Mouse (Mus musculus) gastrocnemius, adult 18-20 months (tissue): Measurements from ENCODE around the gene Batf3. TPM values are rescaled to one million over a fixed set of nuclear protein-coding genes. Genes with fewer than 3 reads are reported as not detected.

Experiments
- DNase-seq: peaks from one replicate; pipeline ENCODE4 v3.0.0; 2021; ENCODE audit warnings: low spot score
- total RNA-seq, 2 experiments: library from RNA; stranded (reverse); gene quantifications; 2 replicates each; pipeline ENCODE4 v1.2.3; 2021

Batf3 gene
- total RNA-seq, 2 experiments from 2014 or later: not detected

DNA sequence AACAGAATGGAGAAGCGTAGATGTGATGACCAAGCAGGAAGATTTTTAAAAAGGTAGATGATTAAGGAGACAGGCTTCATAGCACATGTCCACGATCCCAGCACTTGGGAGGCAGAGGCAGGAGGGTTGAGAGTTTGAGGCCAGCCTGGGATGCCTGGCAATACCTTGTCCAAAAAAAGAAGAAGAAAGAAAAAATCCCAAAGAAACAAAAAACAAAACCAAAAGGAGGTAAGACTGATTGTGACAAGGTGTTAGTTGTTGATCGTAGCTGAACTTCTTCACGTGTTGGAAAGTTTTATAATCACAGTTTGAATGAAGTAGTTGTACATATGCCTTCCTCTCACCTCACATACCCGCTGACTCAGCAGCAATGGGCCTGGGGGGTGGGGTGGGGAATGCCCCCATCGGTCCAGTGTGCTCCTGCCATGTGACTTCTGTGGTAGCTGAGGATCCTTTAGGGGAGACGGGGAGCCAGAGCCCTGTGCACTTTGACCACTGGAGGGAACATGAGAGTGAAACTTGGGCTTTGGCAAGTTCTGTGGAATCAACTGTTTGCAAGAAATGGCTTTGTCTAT is 11.3 kb upstream of the Batf3 start:
- no peak for DNase-seq

DNA sequence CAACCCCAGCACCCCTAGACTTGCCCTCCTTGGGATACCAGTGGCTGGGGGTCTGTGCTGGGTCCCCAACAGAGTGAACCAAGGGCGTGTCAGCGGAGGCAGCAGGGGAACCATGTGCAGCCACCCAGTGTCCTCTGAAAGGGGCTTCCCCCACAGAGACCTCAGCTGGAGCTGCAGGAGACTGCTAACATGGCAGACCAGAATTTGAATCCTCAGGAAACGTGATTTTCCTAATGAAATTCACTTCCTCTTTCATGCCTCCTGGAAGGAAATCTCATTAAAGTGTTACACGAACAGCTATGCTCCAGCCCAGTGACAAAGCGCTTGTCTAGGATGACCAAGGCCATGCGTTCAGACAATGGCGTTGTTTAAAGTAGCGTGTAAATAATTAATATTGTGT is 10.7 kb upstream of the Batf3 start:
- no peak for DNase-seq

DNA sequence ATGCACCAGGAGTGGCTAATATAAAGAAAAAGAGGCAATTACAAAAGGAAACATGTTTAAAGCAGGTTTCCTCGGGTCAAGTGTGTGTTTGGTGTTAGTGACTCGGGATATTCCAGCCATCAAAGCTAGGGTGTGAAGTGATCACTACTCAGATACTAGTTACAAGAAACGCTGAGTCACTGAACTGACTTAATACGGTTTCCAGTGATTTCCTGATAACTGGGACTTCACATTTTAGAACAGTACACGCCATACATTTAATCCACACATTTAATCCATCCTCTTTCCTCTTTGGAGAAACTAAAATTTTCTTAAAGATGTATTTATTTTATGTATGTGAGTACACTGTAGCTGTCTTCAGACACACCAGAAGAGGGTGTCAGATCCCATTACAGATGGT is 9.7 kb upstream of the Batf3 start:
- DNase-seq: no peak

DNA sequence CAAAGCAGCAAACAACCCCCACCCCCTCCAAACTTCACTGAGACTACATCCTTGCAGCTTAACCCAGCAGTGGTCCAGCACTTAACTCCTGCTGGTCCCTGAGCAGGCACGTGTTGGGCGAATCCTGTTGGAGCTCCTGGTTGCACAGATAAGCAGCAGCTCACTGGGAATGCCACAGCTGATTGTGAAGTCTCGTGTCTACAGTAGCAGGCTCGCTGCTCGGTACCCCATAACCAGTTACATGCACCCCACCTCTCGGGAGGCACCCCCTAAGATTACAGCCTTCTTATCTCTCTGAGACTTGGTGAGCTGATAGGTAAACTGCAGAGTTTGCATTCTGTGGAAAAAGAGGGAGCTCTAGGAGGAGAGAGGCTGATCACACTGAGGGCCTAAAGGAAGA is 8.3 kb upstream of the Batf3 start:
- no peak for DNase-seq

DNA sequence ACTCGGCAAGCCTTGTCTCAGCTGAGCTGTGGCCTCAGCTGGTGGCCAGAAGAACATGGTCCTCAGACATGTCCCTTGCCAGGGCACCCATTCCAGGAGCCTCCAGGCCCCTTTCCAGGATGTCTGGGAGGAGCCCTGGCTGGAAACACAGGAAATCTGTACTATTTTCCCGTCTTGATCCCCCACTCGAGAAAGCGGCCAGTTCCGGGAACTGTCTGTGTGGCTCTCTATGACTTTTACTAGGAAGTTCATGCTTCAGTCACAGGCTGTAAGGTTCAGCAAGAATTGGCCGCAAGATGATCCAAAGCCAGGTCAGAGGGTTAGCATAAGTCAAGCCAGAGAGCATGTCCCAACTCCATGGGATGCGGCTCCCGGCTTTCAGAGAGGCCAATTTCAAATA is 5.6 kb upstream of the Batf3 start:
- no peak for DNase-seq

DNA sequence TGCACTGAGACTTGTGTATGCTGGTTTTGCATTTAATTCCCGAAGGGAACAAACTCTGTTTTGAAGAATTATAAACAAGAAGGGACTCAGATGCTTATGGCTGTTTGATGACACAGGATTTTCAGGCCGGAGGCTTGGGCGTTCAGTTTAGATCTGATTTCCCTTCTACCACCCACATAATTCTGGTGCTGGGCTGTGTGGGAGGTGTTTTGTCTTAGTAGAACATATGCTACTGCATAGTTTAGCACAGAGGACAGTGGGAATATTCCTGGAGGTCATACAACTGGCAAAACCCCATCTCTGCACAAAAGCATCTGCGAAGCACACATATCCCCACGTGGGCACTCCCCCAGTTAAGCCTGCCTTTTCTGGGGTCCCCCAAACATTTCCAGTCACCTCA is 4.1 kb upstream of the Batf3 start:
- DNase-seq: no peak

DNA sequence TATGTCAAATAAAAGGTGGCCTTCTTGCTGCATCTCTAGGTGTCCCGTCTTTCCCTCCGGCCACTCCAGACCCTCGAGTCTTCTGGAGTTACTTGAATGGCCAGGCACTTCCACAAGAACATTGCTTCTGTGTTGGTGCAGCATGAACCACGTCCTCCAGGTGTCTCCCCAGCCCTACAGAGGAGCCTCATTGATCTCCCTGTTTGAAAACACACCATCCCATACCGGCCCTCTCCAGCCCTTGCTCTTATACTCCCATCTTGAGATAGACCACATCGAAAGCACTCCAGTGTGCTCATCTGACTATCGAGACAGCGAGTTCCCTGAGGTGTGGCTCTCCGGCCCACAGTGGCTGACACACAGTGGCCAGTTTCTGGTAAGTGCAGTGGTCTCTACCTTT is 2.6 kb upstream of the Batf3 start:
- DNase-seq: no peak

DNA sequence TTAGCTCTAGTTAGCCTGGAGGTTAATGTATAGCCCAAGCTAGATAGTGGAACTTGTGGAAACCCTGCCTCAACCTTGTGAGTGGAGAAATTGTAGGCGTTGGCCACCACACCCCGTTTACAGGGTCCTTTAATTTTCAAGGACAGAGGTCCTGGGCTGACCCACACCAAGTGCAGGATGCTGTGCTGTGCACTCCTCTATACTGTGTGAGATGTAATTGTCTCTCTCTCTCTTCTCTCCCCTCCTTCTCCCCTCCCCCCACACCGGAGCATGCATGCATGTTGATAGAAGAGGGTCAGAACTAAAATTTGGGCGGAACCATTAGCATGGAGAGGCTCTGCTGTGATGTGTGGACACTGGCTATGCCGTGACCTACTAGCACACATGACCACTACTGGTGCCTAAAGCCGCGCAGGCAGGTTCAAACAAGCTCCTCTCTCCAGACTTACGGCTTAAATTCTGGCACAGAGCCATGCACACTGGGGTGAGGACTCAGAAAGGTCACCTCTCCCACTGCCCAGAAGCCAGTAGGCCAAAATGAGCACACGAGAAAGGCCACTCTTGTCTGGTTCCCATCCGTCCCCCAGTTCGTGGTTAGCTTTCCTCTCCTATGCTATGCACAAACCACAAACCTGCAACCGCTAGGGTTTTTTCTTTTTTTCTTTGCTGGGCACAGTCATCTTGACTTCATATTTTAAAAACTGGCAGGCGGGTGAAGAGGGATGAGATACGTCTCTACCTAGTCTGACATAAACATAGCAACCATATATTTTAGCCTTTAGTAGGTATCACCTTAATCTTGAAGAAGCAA is 571 bp upstream of the Batf3 start:
- no peak for DNase-seq

DNA sequence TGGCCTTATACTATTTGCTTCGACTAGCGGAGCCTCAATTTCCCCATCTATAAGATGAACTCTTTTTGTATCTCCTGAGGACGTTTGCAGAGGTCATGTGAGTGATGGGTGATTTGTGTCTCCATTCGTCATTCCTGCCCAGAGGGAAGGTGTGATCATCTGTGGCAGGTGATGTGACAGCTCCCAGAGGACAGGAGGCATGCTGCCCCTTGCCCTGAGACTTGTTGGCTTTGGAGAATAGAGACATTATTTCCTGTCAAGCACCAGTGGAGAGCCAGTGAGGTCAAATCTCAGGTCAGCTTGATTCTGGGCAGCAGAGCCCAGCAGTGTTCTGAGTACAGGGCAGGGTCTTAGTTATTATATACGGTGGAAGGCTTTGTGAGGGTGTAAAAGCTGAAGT is 1.5 kb downstream of the Batf3 start:
- DNase-seq: no peak

DNA sequence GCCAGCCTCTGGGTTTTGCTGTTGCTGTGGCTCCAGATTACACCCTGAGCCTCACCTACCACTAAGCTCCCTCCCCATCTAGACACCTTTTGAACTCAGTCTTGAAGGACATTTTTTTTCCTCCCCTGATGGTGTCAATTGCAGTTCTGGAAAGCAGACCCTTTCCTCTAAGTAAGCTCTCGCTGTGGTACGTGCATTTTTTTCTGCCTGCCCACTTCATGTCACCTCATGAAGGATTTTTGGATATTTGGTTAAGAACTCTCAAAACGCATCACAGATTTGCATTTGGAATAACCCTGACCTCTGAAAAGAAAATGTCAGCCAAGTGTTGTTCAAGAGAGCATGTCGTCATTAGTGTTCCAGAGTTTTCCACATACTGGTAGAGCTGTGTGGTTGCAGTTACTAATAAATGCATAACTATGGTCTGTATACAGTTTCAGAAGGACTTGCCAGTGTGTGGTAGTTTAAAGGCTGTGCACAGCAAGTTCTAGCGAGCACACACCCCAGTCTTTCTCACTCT is 2.2 kb downstream of the Batf3 start:
- no peak for DNase-seq

DNA sequence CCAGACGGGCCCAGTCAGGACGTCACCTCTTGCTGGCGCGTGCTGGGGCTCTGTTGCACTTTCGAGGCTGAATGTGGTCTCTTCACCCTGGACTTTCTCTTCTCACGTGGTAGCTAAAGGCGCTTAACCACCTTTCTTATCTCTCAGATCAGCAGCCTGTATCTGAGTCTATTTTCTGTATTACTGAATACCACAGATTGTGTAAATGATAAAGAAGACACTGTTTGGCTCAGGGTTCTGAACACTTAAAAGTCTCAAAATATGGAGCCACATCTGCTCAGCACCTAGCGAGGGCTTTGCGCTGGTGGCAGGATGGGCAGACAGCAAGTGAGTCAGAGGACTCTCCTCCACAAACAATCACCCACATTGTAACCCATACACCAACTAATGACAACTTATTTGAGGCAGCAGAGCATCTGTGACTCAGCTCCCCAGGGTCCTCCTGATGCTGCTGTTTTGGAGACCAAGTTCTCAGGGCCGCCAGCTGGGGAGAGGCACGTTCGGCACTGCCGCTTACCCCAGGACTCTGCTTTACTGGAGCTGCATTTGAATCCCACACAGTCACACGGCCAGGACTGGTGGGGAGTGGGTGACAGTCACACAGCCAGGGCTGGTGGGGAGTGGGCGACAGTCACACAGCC is 5.2 kb downstream of the Batf3 start:
- no peak for DNase-seq

DNA sequence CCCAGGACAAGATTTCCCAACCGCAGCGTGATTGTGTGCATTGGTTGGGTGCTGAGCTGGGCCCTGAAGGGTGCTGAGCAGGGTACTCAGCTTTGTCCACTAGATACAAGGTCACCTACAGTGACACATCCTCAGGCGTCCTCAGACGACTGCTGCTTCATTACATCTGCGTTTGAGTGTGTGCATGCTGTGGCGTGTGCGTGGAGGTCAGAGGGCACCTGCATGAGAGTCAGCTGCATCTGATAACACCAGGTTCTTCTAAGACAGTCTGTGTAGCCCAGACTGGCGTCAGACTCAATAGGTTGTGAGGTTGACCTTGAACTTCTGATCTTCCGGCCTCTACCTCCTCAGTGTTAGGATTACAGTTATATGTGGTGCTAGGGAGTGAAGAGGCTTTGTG is 7.6 kb downstream of the Batf3 start:
- DNase-seq: no peak

DNA sequence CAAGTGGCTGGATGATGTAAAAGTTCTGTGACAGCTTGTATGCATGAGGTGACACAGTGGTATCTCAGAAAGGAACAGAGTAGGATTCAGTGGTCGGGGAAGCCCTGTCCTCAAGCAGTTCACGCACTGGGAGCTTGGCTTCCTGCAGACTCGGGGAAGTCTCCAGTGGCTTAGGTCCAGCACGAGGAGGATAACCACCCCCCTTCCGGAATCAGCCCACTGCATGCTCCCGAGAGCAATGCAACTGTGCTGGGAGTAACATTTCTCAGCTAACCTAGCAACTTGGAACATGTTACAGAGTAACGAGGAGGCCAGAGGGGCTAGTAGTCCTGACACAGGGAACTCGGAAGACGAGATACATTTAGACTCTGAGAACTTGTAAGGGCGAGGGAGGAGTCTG is 9.7 kb downstream of the Batf3 start:
- DNase-seq: no peak

DNA sequence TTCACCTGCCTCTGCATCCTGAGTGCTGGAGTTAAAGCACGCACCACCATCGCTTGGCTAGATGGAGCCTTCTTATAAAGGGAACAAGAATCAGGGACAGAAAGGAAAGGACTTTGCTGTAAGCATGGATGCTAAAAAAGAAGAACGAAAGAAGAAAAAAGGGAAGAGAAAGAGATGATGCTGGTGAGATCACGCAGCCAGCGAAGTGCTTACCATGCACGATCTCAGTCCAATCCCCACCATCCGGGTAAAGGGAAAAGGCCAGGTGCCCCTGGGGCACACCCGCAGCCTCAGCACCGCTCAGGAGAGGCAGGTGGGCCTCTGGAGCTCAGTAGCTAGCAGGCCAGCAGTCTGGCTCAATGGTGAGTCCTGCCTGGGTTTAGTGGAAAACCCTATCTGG is 12.3 kb downstream of the Batf3 start:
- no peak for DNase-seq

DNA sequence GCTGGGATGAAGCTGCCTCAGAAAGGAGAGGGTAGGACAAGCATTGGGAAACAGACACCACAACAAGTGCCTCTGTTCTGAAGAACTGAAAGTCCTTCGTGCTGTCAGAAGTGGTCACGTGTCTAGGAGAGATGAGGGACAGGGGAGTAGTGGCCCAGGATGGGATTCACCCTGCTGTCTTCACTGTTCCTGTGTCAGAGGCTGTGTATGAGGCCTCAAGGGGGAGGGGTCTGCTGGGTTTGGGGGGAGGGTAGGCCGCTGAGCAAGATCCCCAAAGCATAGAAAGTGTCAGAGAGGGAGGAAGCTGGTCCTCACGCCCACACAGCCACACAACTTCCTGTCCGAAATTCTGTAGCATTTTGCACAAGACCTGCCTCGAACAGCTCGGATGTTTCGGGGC is 13.5 kb downstream of the Batf3 start:
- no peak for DNase-seq

DNA sequence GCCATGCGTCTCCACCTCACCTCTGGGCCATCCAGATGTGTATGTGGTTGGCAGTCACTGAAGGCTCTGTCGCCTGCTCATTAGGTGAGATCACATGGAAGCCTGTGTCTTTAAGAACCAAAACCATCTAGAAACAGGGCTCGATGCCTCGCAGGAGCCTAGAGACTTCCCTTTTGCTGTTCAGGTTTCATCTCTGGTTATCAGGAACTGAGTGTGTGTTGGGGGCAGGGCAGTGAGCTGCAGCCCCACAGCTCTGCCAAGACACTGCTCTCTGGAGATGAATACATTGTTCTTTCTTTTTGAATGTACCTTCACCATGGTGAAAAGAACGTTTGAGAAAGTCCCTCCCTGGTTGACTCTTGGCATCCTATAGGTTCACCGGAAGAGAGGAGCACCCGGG is 17.2 kb downstream of the Batf3 start:
- DNase-seq: no peak

DNA sequence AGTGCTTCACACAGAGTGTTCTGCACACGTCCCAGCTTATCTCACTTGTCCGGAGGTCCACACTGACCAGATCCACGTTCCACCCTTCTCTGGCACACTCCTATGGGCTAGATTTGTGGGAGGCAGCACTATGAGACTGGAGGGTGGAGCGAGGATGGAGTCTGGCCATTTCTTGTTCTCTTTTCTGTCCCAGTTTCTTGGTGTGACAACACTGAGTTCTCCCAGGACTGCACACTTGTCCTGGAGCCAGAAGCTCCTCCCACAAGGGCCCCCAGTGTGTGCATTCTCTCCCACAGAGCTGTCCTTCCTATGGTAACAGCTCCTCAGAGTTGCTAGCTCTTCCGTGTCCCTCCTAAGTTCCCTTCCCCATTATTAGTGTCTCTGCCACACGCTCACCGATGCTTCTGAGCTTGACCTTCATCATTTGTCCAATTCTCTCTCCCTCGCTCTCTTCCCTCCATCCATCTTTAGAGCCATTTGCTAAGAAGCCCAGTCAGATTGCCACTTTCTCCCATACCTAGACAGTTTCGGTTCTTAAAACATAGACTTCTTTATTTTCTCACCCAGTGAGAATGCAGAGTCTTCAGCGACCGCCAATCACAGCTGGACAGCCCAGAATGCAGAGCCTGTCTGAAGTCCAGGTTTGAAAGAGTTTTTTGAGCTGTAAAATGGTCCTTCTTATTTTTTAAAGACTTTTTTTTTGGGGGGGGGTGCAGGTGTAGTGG is 18.0 kb downstream of the Batf3 start:
- DNase-seq: peak; percentile 17

DNA sequence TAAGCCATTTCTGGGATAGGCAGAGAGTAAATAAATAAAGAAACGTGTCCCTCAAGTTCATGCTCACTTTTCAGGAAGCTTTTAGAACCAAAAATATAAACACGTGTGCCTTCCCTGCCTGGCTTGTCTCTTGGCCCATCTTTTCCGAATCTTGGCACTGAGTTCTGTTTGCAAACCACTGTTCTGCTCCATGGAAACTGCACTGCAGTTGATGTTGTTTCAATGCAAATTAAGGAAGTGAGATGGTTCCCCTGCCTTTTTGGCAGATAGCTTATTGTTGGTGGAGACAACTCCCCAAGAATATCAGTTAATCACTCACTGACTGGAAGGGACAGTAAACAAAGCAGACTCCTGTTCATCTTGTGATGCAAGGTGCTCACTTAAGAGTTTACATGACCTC is 25.1 kb downstream of the Batf3 start:
- peak; percentile 39 for DNase-seq

DNA sequence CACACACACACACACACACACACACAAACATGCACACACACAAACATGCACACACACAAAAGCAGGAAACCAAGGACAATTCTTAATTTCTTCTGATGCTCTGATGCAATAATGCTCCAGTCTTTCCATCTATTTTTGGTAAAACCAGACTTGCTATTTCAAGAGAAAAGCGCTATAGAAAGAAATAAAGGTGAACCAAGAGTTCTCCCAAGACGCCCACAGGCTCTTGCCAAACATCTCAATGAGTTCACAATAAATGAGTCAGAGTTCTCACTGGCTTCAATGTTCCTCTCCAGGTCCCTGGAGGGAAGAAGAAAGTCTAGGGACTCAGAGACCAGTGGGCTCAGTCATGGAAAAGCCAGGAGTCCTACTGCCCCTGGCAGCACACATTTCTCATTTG is 26.0 kb downstream of the Batf3 start:
- no peak for DNase-seq

DNA sequence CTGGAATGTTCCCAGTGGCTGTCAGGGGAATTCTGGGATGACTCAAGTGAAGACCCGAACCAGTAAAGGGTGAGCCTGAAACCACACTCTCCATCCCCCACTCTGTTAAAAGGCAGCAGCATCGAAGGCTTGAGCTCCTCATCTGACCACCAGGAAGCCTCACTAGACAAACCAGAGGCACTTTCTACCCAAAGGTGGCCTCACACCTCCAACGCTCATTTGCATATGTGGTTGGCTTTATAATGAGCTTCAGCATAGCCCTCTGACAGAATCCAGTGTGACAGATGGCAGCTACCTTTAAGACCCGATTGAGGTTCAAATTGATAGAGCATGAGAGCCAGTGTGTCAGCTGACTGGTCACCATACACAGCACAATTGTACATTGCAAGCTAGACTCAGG is 26.6 kb downstream of the Batf3 start:
- no peak for DNase-seq

DNA sequence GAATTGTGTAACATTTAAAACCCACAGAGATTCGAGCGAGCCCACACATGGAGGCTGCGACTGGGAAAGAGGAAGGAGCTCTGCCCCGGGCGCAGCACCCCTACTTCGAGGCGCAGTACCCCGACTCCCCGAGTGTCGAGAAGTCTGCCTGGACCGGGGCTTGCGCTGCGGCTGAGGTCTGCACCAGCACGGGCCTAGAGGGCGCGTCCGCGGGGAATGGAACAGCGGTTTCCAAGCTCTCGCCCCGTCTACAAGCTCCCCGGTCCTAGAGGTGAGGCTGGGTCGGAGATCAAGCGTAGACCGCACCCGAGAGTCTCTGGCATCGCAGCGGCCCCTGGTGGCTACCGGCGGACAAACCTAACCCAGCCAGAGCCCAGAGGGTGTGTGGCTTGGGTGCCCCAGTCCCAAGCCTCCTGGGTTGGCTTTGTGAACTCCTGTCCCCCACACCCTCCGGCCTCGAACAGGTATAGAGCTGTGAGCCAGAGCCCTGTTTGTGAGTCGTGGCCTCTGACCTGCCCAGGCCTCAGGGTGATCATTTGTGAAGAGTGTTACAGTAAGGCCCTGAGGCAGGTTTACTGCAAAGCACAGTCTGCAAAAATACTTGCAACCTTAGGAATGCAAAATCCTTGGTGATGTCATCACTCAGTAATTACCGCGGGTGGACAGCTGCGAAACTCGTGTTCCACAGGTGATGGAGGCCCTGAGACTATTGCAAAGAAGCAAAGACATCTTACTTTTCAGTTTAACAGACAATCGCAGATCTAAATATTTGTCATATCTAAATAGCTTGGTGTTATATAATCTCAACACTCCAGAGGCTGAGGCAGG is 28.4 kb downstream of the Batf3 start:
- DNase-seq: peak; percentile 54
